Mouse (Mus musculus): ENCODE measurements around the gene Rin2. TPM values are rescaled to one million over a fixed set of nuclear protein-coding genes. Genes with fewer than 3 reads are reported as not detected.

The Rin2 gene
- total and polyA plus RNA-seq, 3 experiments = 0.05 to 0.10 (median 0.08) TPM

- in situ Hi-C loops (cut with MboI; ENCODE audit: low pct_ligation_motif_present, low pct_unique_long_range_greater_than_20kb, low sequenced_read_pairs) (no loop called here), dilution Hi-C loops (cut with MboI; ENCODE audit: extremely low pct_ligation_motif_present, extremely low pct_unique_long_range_greater_than_20kb, low sequenced_read_pairs) (no loop called here)
- no peak overlapping the region for H3K27ac ChIP-seq (ENCODE audit: insufficient read depth, low read depth)
- no peak overlapping the region for H3K4me3 ChIP-seq (replicated peaks in 1 of 3; ENCODE audit: low read depth in 2 of 3, low read length in 2 of 3, poor library complexity in 1 of 3)
- no peak for DNase-seq (ENCODE audit: extremely low read depth)
- TF ChIP-seq JUN (IDR thresholded peaks at IDR 0.05; ENCODE audit: insufficient read depth, low read depth, low read length) (no peak), IRF4 (IDR thresholded peaks at IDR 0.05; ENCODE audit: low read depth, low read length) (no peak), ELF1 (IDR thresholded peaks at IDR 0.05; ENCODE audit: low read depth, low read length) (no peak), BHLHE40 (IDR thresholded peaks at IDR 0.05; ENCODE audit: low read depth, low read length) (no peak), MYC (IDR thresholded peaks at IDR 0.05; ENCODE audit: low read depth, low read length) (no peak), E2F4 (IDR thresholded peaks at IDR 0.05; ENCODE audit: insufficient replicate concordance, low read depth, low read length) (no peak), ZC3H11A (IDR thresholded peaks at IDR 0.05; ENCODE audit: low read depth, low read length) (no peak), CTCF (conservative IDR thresholded peaks at IDR 0.05 in 1 of 2, IDR thresholded peaks at IDR 0.05 in 1 of 2; ENCODE audit: low read depth in 2 of 2, low read length in 2 of 2) (no peak), SIN3A (IDR thresholded peaks at IDR 0.05; ENCODE audit: low read length) (no peak), ZKSCAN1 (IDR thresholded peaks at IDR 0.05; ENCODE audit: borderline replicate concordance, low read depth, low read length) (no peak), NELFE (IDR thresholded peaks at IDR 0.05; ENCODE audit: low read depth, low read length) (no peak), MAZ (IDR thresholded peaks at IDR 0.05; ENCODE audit: low read depth, low read length) (no peak), MAFK (IDR thresholded peaks at IDR 0.05; ENCODE audit: insufficient replicate concordance, low read length) (no peak)
- no peaks in the 10 kb centered on the region for H3K27me3 ChIP-seq (replicated peaks)
- H3K4me1 ChIP-seq (ENCODE audit: control insufficient read depth in 1 of 2, insufficient read depth in 2 of 2) = no peaks in the 10 kb centered on the region
- no peaks in the 10 kb centered on the region for H3K9me3 ChIP-seq (replicated peaks; ENCODE audit: low read length)
- no peak overlapping the region for H3K4me2 ChIP-seq (ENCODE audit: insufficient read depth, low read depth, poor library complexity, severe bottlenecking)
- H3K79me2 ChIP-seq (replicated peaks; ENCODE audit: control insufficient read depth, extremely low read depth, insufficient read depth, poor library complexity, severe bottlenecking) = no peaks in the 10 kb centered on the region
- no peaks in the 10 kb centered on the region for H3K36me3 ChIP-seq (replicated peaks in 1 of 2; ENCODE audit: control insufficient read depth in 1 of 2, insufficient read depth in 1 of 2, low read length in 1 of 2)
- H3K9ac ChIP-seq (ENCODE audit: insufficient read depth, low read depth) = no peak overlapping the region
These were observed 68.0 kb downstream of the Rin2 start for GRCm38 (mm10) chr2:145742795-145743710.

GRCm38 (mm10) chr2:145746406-145746805 is 71.4 kb downstream of the Rin2 start:
- in situ Hi-C loops (cut with MboI; ENCODE audit: low pct_ligation_motif_present, low pct_unique_long_range_greater_than_20kb, low sequenced_read_pairs) = no loop called here
- H3K27me3 ChIP-seq (replicated peaks) = no peaks in the 10 kb centered on the region
- no peaks in the 10 kb centered on the region for H3K36me3 ChIP-seq (replicated peaks in 1 of 2; ENCODE audit: control insufficient read depth in 1 of 2, insufficient read depth in 1 of 2, low read length in 1 of 2)
- DNase-seq (ENCODE audit: extremely low read depth) = no peak
- no peak overlapping the region for H3K9ac ChIP-seq (ENCODE audit: insufficient read depth, low read depth)
- no peaks in the 10 kb centered on the region for H3K4me1 ChIP-seq (ENCODE audit: control insufficient read depth in 1 of 2, insufficient read depth in 2 of 2)
- H3K4me2 ChIP-seq (ENCODE audit: insufficient read depth, low read depth, poor library complexity, severe bottlenecking) = no peak overlapping the region
- no peak for TF ChIP-seq ELF1 (IDR thresholded peaks at IDR 0.05; ENCODE audit: low read depth, low read length)
- no peak for TF ChIP-seq MAZ (IDR thresholded peaks at IDR 0.05; ENCODE audit: low read depth, low read length)
- no peak for TF ChIP-seq JUND (conservative IDR thresholded peaks at IDR 0.05; ENCODE audit: low read depth, low read length)
- TF ChIP-seq POLR2A (IDR thresholded peaks at IDR 0.05; ENCODE audit: low read depth, low read length) = no peak
- no peak for TF ChIP-seq UBTF (IDR thresholded peaks at IDR 0.05; ENCODE audit: low read depth, low read length)
- no peak for TF ChIP-seq NRF1 (IDR thresholded peaks at IDR 0.05; ENCODE audit: low read depth, low read length)
- no peak for TF ChIP-seq ZNF384 (IDR thresholded peaks at IDR 0.05; ENCODE audit: low read depth, low read length)
- dilution Hi-C loops (cut with MboI; ENCODE audit: extremely low pct_ligation_motif_present, extremely low pct_unique_long_range_greater_than_20kb, low sequenced_read_pairs) = no loop called here
- H3K27ac ChIP-seq (ENCODE audit: insufficient read depth, low read depth) = no peak overlapping the region
- H3K79me2 ChIP-seq (replicated peaks; ENCODE audit: control insufficient read depth, extremely low read depth, insufficient read depth, poor library complexity, severe bottlenecking) = no peaks in the 10 kb centered on the region
- H3K4me3 ChIP-seq (replicated peaks in 1 of 3; ENCODE audit: low read depth in 2 of 3, low read length in 2 of 3, poor library complexity in 1 of 3) = no peak overlapping the region
- H3K9me3 ChIP-seq (replicated peaks; ENCODE audit: low read length) = no peaks in the 10 kb centered on the region
